Mouse (Mus musculus): ENCODE results near the gene Mpc2.

Mpc2 gene

GRCm38 (mm10) chr1:165510161-165510560 is 49.7 kb downstream of the Mpc2 start:
- DNase-seq, result no peak

GRCm38 (mm10) chr1:165520716-165521115 is 60.3 kb downstream of the Mpc2 start:
- no peak for DNase-seq
